Mouse (Mus musculus): ENCODE results near the gene Tmem136. TPM values are rescaled to one million over a fixed set of nuclear protein-coding genes. Genes with fewer than 3 reads are reported as not detected.
A peak's percentile ranks its signal among the peaks of the same experiment; 100 is the strongest.
"Not testable (repeated sequence)": the region's sequence is repeated elsewhere in the genome, so short reads cannot be mapped to it uniquely, and the experiment has no call there.

The Tmem136 gene
- polyA plus RNA-seq, 2 experiments: 0.57 to 0.94 TPM

- Histone ChIP-seq H3K9me3 (ENCODE audit: control insufficient read depth, low read length) (no peaks in the 10 kb centered on the region), H3K9ac (replicated peaks) (no peak overlapping the region), H3K27ac (no peak overlapping the region), H3K4me2 (ENCODE audit: low read depth) (no peak overlapping the region), H3K36me3 (replicated peaks; ENCODE audit: control insufficient read depth, insufficient read depth, low read depth) (no peaks in the 10 kb centered on the region), H3K4me3 (ENCODE audit: insufficient read depth in 1 of 2, low read depth in 2 of 2, low read length in 2 of 2) (no peak overlapping the region), H3K27me3 (ENCODE audit: control insufficient read depth, insufficient read depth, low read length) (no peaks in the 10 kb centered on the region; the same call in none of the 2 replicates), H3K4me1 (replicated peaks; ENCODE audit: control insufficient read depth in 2 of 2, insufficient read depth in 2 of 2, low read length in 1 of 2) (peaks cover 7% of the 10 kb centered on the region in 2 experiments)
- ATAC-seq (ENCODE audit: insufficient read depth): no peak
- no peak for DNase-seq (ENCODE audit: low read depth in 3 of 3, low spot score in 3 of 3)
- WGBS (ENCODE audit: insufficient replicate concordance): 21% methylated on average over 4 of the region's 4 CpGs
- no peak for TF ChIP-seq EP300 (IDR thresholded peaks at IDR 0.05; ENCODE audit: low read depth)
- no peak for TF ChIP-seq CTCF (IDR thresholded peaks at IDR 0.05; ENCODE audit: low read depth)
Measured at GRCm38 (mm10) chr9:43132380-43132779, 16.0 kb upstream of the Tmem136 start.

DNA sequence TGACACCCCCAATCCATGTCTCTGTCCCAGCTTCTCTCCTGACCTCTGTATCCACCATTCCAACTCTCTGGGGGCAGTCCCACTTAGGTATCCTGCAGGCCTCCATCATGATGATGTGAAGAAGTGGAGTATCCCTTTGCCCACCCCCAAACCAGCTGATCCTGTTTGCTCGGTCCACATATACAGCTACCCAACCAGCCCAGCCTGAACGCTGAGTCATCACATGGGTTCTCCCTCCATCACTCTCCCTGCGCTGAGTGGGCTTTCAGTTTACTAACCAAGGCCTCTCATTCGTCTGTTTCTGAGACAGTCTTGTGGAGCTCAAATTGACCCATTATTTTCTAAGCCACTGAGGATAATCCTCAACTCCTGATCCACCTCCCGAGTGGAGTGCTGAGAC, 15.6 kb upstream of the Tmem136 start:
- H3K4me3 ChIP-seq (ENCODE audit: insufficient read depth in 1 of 2, low read depth in 2 of 2, low read length in 2 of 2): no peak overlapping the region
- H3K27ac ChIP-seq: no peak overlapping the region
- 53% methylated on average over 5 of the region's 5 CpGs for WGBS (ENCODE audit: insufficient replicate concordance)
- no peak overlapping the region for H3K4me2 ChIP-seq (ENCODE audit: low read depth)
- peaks cover 7% of the 10 kb centered on the region in 2 experiments for H3K4me1 ChIP-seq (replicated peaks; ENCODE audit: control insufficient read depth in 2 of 2, insufficient read depth in 2 of 2, low read length in 1 of 2)
- TF ChIP-seq EP300 (IDR thresholded peaks at IDR 0.05; ENCODE audit: low read depth): no peak
- no peak for TF ChIP-seq CTCF (IDR thresholded peaks at IDR 0.05; ENCODE audit: low read depth)
- no peaks in the 10 kb centered on the region; the same call in none of the 2 replicates for H3K27me3 ChIP-seq (ENCODE audit: control insufficient read depth, insufficient read depth, low read length)
- no peak for DNase-seq (ENCODE audit: low read depth in 3 of 3, low spot score in 3 of 3)
- H3K9me3 ChIP-seq (ENCODE audit: control insufficient read depth, low read length): no peaks in the 10 kb centered on the region
- H3K36me3 ChIP-seq (replicated peaks; ENCODE audit: control insufficient read depth, insufficient read depth, low read depth): no peaks in the 10 kb centered on the region
- H3K9ac ChIP-seq (replicated peaks): no peak overlapping the region
- no peak for ATAC-seq (ENCODE audit: insufficient read depth)

DNA sequence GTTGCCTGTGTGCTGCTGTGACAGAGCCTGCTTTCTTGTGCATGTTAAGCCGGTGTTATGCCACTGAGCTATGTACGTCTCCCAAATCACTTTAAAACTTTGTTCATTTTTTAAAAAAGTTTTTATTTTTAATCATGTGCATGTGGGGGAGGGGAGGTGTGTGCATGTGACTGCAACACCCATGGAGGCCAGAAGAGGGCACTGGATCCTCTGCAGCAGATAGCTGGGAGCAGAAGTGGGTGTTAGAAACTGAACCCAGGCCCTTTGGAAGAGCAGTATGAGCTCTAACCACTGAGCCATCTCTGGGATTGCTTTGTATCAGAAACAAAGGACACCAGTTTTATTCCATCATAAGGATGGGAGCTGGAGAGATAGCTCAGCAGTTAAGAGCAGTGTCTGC, 14.3 kb upstream of the Tmem136 start:
- Histone ChIP-seq H3K4me1 (replicated peaks; ENCODE audit: control insufficient read depth in 2 of 2, insufficient read depth in 2 of 2, low read length in 1 of 2) (peaks cover 7% of the 10 kb centered on the region in 2 experiments), H3K4me3 (ENCODE audit: insufficient read depth in 1 of 2, low read depth in 2 of 2, low read length in 2 of 2) (no peak overlapping the region), H3K9ac (replicated peaks) (no peak overlapping the region), H3K27me3 (ENCODE audit: control insufficient read depth, insufficient read depth, low read length) (no peaks in the 10 kb centered on the region; the same call in none of the 2 replicates), H3K9me3 (ENCODE audit: control insufficient read depth, low read length) (no peaks in the 10 kb centered on the region), H3K27ac (no peak overlapping the region), H3K4me2 (ENCODE audit: low read depth) (no peak overlapping the region), H3K36me3 (replicated peaks; ENCODE audit: control insufficient read depth, insufficient read depth, low read depth) (no peaks in the 10 kb centered on the region)
- no peak for ATAC-seq (ENCODE audit: insufficient read depth)
- TF ChIP-seq CTCF (IDR thresholded peaks at IDR 0.05; ENCODE audit: low read depth): peak; percentile 79
- TF ChIP-seq EP300 (IDR thresholded peaks at IDR 0.05; ENCODE audit: low read depth): no peak
- no peak for DNase-seq (ENCODE audit: low read depth in 3 of 3, low spot score in 3 of 3)
- WGBS (ENCODE audit: insufficient replicate concordance): 75% methylated on average over 2 of the region's 2 CpGs

- Histone ChIP-seq H3K36me3 (replicated peaks; ENCODE audit: control insufficient read depth, insufficient read depth, low read depth) (no peaks in the 10 kb centered on the region), H3K4me2 (ENCODE audit: low read depth) (no peak overlapping the region), H3K27me3 (ENCODE audit: control insufficient read depth, insufficient read depth, low read length) (no peaks in the 10 kb centered on the region; the same call in none of the 2 replicates), H3K4me3 (ENCODE audit: insufficient read depth in 1 of 2, low read depth in 2 of 2, low read length in 2 of 2) (no peak overlapping the region), H3K4me1 (replicated peaks; ENCODE audit: control insufficient read depth in 2 of 2, insufficient read depth in 2 of 2, low read length in 1 of 2) (peaks cover 7% of the 10 kb centered on the region in 2 experiments), H3K9ac (replicated peaks) (no peak overlapping the region), H3K27ac (no peak overlapping the region), H3K9me3 (ENCODE audit: control insufficient read depth, low read length) (no peaks in the 10 kb centered on the region)
- ATAC-seq (ENCODE audit: insufficient read depth) (no peak), DNase-seq (ENCODE audit: low read depth in 3 of 3, low spot score in 3 of 3) (no peak)
- TF ChIP-seq CTCF (IDR thresholded peaks at IDR 0.05; ENCODE audit: low read depth) (no peak), EP300 (IDR thresholded peaks at IDR 0.05; ENCODE audit: low read depth) (no peak)
- 55% methylated on average over 10 of the region's 10 CpGs for WGBS (ENCODE audit: insufficient replicate concordance)
Measured at GRCm38 (mm10) chr9:43127101-43127787, 10.9 kb upstream of the Tmem136 start.

DNA sequence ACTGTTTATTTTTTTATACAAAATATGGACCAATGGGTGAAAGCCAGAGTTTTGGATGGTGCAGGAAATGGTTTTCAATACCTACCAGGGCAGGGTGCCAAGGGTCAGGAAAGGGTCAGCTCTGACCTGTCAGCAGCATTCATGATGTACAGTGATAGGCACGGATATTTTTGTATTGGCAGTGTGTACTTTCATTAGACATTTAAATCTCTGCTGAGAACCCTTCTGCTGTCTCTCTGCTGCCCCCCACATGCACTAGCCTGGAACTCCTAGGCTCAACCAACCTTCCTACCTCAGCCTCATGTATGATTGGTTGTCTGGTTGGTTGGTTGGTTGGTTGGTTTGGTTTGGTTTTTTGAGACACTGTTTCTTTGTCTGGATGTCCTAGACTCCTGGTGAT, 6.0 kb upstream of the Tmem136 start:
- WGBS (ENCODE audit: insufficient replicate concordance): 20% methylated on average over 1 of the region's 1 CpGs
- Histone ChIP-seq H3K36me3 (replicated peaks; ENCODE audit: control insufficient read depth, insufficient read depth, low read depth) (no peaks in the 10 kb centered on the region), H3K9me3 (ENCODE audit: control insufficient read depth, low read length) (no peaks in the 10 kb centered on the region), H3K4me3 (ENCODE audit: insufficient read depth in 1 of 2, low read depth in 2 of 2, low read length in 2 of 2) (no peak overlapping the region), H3K4me2 (ENCODE audit: low read depth) (no peak overlapping the region), H3K27ac (no peak overlapping the region), H3K9ac (replicated peaks) (no peak overlapping the region), H3K4me1 (replicated peaks; ENCODE audit: control insufficient read depth in 2 of 2, insufficient read depth in 2 of 2, low read length in 1 of 2) (peaks cover 0 to 1% of the 10 kb centered on the region in 2 experiments; a peak in 1 of 4 replicates), H3K27me3 (ENCODE audit: control insufficient read depth, insufficient read depth, low read length) (peaks cover 13% of the 10 kb centered on the region)
- TF ChIP-seq CTCF (IDR thresholded peaks at IDR 0.05; ENCODE audit: low read depth) (peak; percentile 60), EP300 (IDR thresholded peaks at IDR 0.05; ENCODE audit: low read depth) (no peak)
- DNase-seq (ENCODE audit: low read depth in 3 of 3, low spot score in 3 of 3) (no peak), ATAC-seq (ENCODE audit: insufficient read depth) (no peak)

DNA sequence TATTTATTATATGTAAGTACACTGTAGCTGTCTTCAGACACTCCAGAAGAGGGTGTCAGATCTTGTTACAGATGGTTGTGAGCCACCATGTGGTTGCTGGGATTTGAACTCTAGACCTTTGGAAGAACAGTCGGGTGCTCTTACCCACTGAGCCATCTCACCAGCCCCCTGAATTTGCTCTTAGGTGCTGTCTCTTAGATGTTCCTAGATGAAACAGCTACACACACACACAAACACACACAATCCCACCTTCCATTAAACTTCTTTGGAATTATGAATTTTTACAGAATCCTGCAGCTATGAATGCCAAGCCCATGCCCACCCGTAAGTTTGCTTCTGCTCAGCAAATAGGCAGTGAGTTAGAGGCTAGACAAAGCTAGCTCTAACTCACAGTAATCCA, 5.6 kb upstream of the Tmem136 start:
- not testable (repeated sequence) for H3K9me3 ChIP-seq (ENCODE audit: control insufficient read depth, low read length); H3K4me2 ChIP-seq (ENCODE audit: low read depth); H3K27ac ChIP-seq; ATAC-seq (ENCODE audit: insufficient read depth); H3K36me3 ChIP-seq (replicated peaks; ENCODE audit: control insufficient read depth, insufficient read depth, low read depth); H3K4me3 ChIP-seq (ENCODE audit: insufficient read depth in 1 of 2, low read depth in 2 of 2, low read length in 2 of 2); H3K9ac ChIP-seq (replicated peaks); H3K4me1 ChIP-seq (replicated peaks; ENCODE audit: control insufficient read depth in 2 of 2, insufficient read depth in 2 of 2, low read length in 1 of 2); DNase-seq (ENCODE audit: low read depth in 3 of 3, low spot score in 3 of 3)
- WGBS (ENCODE audit: insufficient replicate concordance): 68% methylated on average over 2 of the region's 2 CpGs
- peaks cover 13% of the 10 kb centered on the region for H3K27me3 ChIP-seq (ENCODE audit: control insufficient read depth, insufficient read depth, low read length)
